Mouse (Mus musculus) ES-E14 (cell line): ENCODE results near the gene Tacc2.

Experiments used
- CHD2 ChIP-seq: IDR thresholded peaks from 2 replicates; pipeline ENCODE4 v1.6.1; 2014; ENCODE audit warnings: mild to moderate bottlenecking, low read depth, low read length, inconsistent platforms
- HCFC1 ChIP-seq: IDR thresholded peaks from 2 replicates; pipeline ENCODE4 v1.6.1; 2012; ENCODE audit warnings: low read length, inconsistent platforms, borderline replicate concordance; ENCODE audit not compliant: insufficient read depth
- MAFK ChIP-seq: IDR thresholded peaks from 2 replicates; pipeline ENCODE4 v1.6.1; 2014; ENCODE audit warnings: mild to moderate bottlenecking, low read depth, low read length, inconsistent platforms; ENCODE audit not compliant: insufficient read depth
- ZC3H11A ChIP-seq: IDR thresholded peaks from 2 replicates; pipeline ENCODE4 v1.6.1; 2012; ENCODE audit warnings: low read depth, mild to moderate bottlenecking, inconsistent platforms, low read length, borderline replicate concordance
- ZNF384 ChIP-seq: IDR thresholded peaks from 2 replicates; pipeline ENCODE4 v1.6.1; 2012; ENCODE audit warnings: low read depth, low read length, inconsistent platforms

DNA sequence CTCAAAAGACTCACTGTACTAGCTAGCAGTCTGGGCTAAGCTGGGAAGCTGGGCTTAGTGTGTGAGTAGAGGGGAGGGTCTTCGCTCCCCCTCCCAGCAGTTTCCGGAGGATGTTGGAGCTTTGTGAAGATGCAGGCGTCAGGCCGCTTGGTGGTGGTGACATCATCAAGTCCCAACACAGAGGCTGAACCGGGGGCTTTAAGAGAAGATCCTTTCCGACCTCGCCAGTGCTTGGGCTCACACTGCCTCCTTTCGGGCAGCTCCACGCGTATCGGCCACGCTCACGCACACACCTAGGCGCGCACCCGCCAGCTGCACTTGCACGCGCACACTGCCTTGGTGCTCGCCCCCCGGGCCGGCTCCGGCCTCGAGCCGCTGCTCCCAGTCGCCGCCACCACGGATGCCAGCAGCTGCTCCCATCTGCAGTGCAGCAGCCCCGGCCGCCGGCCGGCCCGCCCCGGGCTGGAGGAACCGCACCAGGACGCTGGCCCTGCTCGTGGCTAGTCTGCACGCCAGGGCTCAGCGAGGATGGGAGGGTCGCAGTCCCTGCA lies 115.2 kb downstream of the Tacc2 start:
- TF ChIP-seq ZNF384 = no peak
- TF ChIP-seq ZC3H11A = no peak
- TF ChIP-seq CHD2 = no peak
- no peak for TF ChIP-seq MAFK
- TF ChIP-seq HCFC1 = peak; percentile 37; the same call in 1 of the 2 replicates
